Mouse (Mus musculus) right cerebral cortex, postnatal 10 days (tissue): ENCODE data around the gene Sec24d.

ENCODE experiments used
- DNase-seq, 2 experiments: peaks; one replicate each; pipeline ENCODE4 v3.0.0; 2021; ENCODE audit warnings: low spot score in 2 of 2

Sec24d gene

GRCm38 (mm10) chr3:123395611-123396010, 128.4 kb downstream of the Sec24d start:
- DNase-seq = no peak

- no peak for DNase-seq
Observed at GRCm38 (mm10) chr3:123397562-123398481, 130.6 kb downstream of the Sec24d start.

- DNase-seq = no peak
Observed at GRCm38 (mm10) chr3:123404945-123405344, 137.7 kb downstream of the Sec24d start.

DNA sequence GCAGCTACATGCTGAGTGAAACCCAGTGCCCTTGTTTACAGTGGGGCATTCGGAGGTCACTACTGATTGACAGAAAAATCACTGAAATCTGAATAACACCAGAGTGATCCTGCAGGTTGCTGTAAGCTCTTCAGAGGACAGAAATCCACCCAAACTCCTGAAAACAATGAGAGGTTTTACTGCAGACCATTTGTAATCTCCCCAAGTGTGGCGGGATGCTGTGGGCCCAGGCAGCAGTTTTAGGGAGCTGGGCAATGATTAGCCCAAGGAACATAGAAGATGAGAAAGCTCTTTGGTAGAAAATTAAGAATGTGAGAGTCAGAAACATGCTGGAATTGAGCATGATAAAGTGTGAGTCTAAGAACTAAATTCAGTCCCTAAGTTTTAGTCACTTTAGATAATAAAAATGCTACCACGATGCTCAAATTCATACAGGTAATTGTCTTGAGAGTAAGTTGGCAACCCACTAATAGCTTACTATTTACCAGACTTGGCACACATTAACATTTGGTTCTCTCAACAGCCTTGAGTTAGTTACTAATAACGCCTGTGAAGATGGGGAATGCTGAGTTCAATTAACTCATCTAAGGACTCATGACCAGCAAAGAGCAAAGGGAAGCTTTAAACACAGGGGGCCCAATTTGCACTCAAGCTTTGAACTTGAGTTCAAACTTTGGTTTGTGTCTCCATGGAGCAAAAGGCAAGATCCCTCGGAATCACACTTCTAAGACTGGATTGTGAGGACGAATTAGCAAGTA, 144.7 kb downstream of the Sec24d start:
- DNase-seq = no peak

- no peak for DNase-seq
Observed at GRCm38 (mm10) chr3:123413173-123413572, 145.9 kb downstream of the Sec24d start.
